Mouse (Mus musculus) 3134 (cell line): ENCODE data around the gene Ppip5k2.

Experiments
- DNase-seq: peaks from one replicate; pipeline ENCODE4 v3.0.0-alpha.2; 2011; ENCODE audit warnings: low spot score; ENCODE audit not compliant: insufficient read length; ENCODE audit errors: extremely low read depth

Gene Ppip5k2

GRCm38 (mm10) chr1:97760598-97760997 is 9.6 kb downstream of the Ppip5k2 start:
- DNase-seq: no peak

GRCm38 (mm10) chr1:97759841-97760240 is 10.4 kb downstream of the Ppip5k2 start:
- no peak for DNase-seq

- no peak for DNase-seq
Observed at GRCm38 (mm10) chr1:97754392-97754791, 15.8 kb downstream of the Ppip5k2 start.

DNA sequence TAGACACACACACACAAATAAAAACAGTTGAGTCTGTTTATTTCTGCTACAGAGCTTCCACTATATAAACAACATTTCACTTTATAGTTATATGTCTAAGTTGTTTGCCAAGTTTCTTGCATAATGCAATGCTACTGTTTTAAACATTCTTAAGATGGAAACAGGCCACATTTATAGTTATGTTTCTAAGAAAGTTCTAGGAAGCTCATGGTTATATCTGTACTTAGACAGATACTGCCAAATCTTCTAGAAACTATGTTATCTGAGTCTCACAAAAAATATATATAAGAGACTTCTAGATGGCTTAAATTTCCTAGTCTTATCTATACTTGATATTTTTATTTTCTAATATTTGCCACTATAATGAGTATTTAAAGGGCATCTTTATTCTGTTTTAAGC is 17.0 kb downstream of the Ppip5k2 start:
- DNase-seq: no peak

- DNase-seq: no peak
Observed at GRCm38 (mm10) chr1:97748163-97748562, 22.0 kb downstream of the Ppip5k2 start.

DNA sequence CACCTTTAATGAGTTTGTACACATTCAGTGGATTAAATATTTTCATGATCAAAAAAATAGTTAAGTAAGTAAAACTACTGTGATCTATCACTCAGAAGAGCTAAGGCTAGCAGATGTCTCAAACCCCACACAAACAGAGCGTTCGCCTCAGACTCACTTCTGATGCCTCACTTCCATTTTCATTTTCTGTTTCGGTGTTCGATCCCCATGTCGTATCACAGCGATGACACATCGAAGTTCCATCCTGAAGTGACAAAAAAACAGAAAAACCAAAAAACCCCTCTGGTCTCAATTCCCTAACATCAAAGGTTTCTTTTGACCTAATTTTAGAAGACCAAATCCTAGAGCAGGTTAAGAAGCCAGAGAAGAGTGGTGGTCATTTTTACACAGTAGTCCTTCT is 23.9 kb downstream of the Ppip5k2 start:
- DNase-seq: no peak

DNA sequence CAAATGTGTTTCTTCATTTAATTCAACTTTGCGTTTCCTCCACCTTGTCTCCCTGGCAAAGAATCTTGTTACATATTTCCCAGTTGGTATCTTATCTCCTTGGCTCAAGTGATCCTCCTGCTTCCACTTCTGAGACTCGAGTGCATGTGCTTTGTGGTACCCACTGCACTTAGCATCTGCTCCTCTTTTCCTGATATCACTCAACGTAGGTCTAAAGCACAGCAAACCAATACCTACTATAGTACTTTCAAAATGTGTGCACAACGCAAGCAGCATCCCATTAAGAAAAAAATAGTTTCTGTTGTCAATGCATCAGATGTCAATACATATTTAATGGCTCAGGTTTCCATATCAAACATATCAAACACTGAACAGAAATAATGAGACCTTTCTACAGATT is 24.5 kb downstream of the Ppip5k2 start:
- DNase-seq: no peak

DNA sequence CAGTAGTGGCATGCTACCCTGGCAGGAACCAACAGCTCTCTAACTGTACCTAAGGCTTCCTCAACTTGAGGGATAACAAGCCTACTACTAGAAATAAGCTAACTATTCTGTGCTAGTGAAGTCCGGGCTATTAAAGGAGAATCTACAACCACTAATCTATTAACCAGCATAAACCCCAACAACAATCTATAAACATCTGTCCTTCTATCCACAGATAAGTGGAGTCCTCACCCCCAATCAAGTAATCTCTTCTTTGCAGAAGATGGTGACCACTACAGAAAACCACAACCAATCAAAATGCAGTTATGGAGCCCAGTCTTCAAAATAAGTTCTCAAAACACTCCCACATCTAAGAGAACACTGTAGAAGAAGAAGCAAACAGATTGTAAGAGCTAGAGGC is 27.1 kb downstream of the Ppip5k2 start:
- DNase-seq: no peak

GRCm38 (mm10) chr1:97729339-97729738 is 40.9 kb downstream of the Ppip5k2 start:
- no peak for DNase-seq

DNA sequence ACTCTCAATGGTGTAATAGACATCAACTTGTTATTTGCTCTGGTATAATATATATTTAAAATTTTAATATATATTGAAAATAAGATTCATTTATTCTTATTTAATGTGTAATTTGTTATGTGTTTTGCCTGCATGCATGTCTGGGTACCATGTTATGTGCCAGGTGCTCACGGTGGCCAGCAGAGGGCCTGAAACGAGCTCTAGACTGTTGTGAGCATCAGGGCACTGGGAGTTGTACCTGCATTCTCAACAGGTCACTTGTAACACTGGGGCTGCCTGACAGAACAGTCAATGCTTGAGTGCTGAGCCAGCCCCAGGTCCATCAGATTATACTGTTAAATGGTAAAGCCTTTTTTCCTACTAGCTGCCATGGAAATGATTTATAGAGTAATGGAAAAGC is 43.5 kb downstream of the Ppip5k2 start:
- no peak for DNase-seq

DNA sequence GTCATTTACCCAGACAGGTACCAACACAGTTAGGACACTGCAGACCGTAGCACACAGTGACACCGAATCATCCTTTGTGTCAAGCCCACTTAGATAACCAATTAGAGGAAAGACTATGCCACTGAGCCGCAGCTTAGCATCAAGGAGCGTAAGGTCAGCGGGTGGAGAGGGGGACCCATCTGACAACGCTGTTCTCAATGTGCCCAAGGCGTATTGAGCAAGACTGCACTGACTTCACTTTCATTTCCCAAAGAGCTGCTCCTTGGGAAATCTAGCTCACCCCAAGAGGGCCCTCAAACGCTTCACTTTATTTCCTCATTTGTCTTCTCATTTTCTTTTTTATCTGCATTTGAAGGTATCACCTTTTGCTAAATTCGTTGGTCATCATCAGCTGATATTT is 51.8 kb downstream of the Ppip5k2 start:
- no peak for DNase-seq

DNA sequence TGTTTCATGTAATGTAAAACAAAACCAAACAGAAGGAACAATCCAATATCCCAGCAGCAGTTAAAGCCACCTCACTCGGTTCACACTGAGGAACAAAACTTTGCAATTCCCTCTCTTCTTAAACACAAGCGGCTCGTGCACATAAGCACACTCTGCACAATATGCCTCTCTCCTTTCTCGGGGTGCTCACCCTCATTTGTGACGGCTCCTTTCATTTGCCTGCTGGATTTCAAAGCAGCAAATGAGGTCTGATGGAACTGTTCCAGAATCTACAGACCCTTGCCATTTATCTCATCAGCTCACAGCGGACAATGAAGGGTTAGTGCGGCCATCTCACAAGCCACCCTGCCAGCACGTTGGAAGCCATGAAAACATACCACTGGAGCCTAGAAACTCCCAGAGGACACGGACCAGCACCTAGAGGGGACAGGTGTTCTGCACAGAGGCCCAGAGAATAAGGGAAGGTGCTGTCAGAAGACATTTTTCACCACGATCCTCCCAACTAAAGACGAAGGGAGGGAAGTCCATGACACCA is 55.8 kb downstream of the Ppip5k2 start:
- DNase-seq: no peak

GRCm38 (mm10) chr1:97710520-97710919 is 59.7 kb downstream of the Ppip5k2 start:
- DNase-seq: no peak

DNA sequence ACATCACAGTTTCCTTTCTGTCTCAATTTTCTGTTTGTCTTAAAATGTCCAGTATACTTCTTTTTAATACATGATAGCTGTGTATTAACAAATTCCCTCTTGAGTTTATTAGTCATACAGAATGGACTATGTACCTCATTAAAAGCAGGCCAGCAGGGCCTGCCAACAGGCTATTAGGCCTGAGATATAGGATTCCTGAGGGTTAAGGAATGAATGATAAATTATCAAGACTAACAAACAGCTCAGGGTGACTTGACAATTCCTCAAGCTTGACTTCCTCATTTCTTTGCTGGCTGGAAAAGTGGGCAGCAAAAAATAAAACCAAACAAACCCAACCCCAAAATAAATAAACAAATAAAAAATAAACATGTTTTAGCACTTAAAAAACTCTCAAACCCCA is 64.8 kb downstream of the Ppip5k2 start:
- DNase-seq: no peak

- DNase-seq: no peak
Observed at GRCm38 (mm10) chr1:97704646-97705045, 65.6 kb downstream of the Ppip5k2 start.

DNA sequence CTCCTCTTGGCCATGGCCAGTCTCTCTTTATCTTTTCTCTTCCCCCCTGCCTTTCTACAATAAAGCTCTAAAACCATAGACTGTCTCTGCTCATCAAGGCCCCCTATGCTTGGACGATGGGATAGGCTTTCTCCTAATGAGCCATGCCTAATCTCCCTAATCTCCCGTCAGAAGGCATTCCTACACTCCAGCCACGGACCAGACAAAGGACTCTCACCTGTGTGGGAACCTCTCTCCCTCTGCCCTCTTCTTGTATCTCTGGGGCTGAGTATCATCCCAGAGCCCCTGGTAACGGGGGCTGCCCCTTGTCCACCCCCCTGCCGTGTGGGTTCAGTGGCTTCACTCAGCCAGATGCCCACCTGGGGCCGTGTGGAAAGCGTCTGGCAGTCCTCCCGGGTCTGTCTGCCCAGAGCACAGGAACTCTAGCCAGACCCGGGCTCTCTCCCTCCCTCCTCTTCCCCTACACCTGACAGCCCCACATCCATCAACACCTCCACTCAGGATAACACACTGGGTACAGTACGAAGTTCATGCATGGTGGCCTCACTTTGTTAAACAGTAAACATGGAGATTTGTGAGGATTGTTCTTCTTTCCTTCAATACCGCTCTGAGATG is 71.1 kb downstream of the Ppip5k2 start:
- DNase-seq: no peak

GRCm38 (mm10) chr1:97697273-97697672 is 72.9 kb downstream of the Ppip5k2 start:
- DNase-seq: no peak

DNA sequence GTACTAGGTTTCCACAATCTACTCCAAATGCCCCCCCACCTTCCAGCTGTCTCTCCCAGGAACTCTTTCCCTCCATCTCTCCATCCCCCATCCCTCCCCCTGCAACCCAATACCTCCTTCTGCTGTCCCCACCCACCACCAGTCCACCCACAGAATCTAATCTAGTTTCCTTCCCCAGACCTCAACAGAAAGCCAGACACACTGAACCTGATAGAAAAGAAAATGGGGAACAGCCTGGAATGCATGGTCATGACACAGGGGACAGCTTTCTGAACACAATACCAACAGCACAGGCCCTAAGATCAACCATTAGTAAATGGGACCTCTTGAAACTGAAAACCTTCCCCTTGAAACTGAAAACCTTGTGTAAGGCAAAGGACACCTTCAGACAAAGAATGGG is 76.4 kb downstream of the Ppip5k2 start:
- no peak for DNase-seq

DNA sequence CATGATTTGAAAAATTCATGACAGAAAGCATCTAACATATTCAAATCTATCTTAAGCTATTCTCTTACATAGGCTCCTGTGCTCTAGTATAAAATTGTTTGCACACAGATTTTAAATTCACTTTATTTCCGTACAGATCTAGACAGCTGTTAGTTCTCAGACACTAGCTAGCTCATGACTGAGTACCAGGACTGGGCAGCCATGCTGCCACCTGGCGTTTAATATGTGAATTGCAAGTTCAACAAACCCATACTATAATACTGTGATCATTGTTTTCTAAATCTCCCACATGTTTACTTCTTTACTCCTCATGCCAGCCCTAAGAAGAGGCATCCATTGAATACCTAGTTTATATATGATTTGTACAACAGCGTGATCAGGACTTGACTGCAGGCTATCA is 81.5 kb downstream of the Ppip5k2 start:
- DNase-seq: no peak

DNA sequence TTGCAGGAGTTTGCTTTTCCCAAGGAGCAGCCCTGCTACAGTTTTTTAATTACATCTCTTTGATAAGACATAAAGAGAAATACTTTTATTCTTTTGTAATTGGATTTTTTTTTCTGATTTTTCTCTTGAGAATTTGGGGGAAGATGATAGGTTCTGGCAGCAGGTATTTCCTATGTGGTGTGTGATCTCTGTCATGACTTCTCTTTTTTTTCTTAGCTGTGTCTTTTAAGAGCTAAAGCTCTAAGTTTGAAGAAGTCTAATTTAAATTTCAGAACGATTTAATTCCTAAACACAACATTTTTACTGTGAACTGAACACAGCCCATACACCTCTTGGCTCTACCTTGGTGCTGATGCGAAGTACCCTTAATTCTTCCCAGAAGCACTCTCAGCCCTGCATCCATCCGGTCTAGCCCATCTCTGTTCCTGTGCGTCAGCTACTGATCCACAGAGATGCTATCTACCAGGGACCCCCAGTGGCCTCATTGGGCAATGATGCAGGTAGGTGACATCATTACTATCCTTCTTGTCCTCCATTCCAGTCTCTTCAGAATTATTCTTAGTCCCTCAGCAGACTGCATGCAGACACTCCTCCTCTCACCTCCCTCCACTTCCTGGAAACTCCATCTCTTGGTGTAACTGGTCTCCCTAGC is 93.6 kb downstream of the Ppip5k2 start:
- DNase-seq: no peak

DNA sequence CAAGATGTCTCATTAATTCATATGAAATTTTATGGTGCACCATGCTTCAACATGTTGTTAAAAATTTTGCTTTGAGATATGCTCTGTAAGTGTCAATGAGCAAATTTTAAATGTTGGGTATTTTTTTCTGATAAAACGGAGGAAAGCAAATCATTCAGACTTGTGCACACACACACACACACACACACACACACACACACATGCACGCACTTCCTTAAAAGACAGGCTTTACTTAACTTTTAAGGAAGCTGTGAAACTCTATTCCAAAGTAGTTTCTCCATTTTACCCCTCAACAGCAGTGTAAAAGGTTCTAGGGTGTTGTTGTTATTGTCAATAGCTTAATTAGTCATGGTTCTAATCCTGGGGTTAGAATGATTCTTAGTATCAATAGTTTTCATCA is 94.1 kb downstream of the Ppip5k2 start:
- no peak for DNase-seq

- DNase-seq: no peak
Observed at GRCm38 (mm10) chr1:97672849-97673248, 97.4 kb downstream of the Ppip5k2 start.

- DNase-seq: no peak
Observed at GRCm38 (mm10) chr1:97667288-97667687, 102.9 kb downstream of the Ppip5k2 start.
